Mouse (Mus musculus): ENCODE measurements around the gene Usp13. TPM values are rescaled to one million over a fixed set of nuclear protein-coding genes. Genes with fewer than 3 reads are reported as not detected.

The Usp13 gene
- polyA plus RNA-seq, 1 experiment from 2014 or later = 1.5 TPM

- WGBS = 85% methylated on average over 3 of the region's 3 CpGs
Measured at GRCm38 (mm10) chr3:32825964-32826479, 8.7 kb downstream of the Usp13 start.

GRCm38 (mm10) chr3:32826701-32827100 lies 9.4 kb downstream of the Usp13 start:
- WGBS = 70% methylated on average over 6 of the region's 6 CpGs
- TF ChIP-seq CTCF (IDR thresholded peaks at IDR 0.05; ENCODE audit: low read depth) = no peak
- Histone ChIP-seq H3K9ac (ENCODE audit: low read depth, low read length) (no peak overlapping the region), H3K9me3 (replicated peaks; ENCODE audit: low read length) (no peaks in the 10 kb centered on the region), H3K27me3 (ENCODE audit: insufficient read depth, low read length) (no peaks in the 10 kb centered on the region), H3K4me3 (replicated peaks; ENCODE audit: low read depth, low read length) (no peak overlapping the region), H3K36me3 (ENCODE audit: insufficient read depth, low read length) (no peaks in the 10 kb centered on the region), H3K4me1 (replicated peaks; ENCODE audit: insufficient read depth, low read length) (no peaks in the 10 kb centered on the region), H3K4me2 (ENCODE audit: low read length) (no peak overlapping the region), H3K27ac (no peak overlapping the region)
- ATAC-seq (replicated peaks; ENCODE audit: low FRiP score, low read depth) (no peak), DNase-seq (ENCODE audit: low spot score) (no peak)

More at GRCm38 (mm10) chr3:32825964-32826479, 8.7 kb downstream of the Usp13 start:
- Histone ChIP-seq H3K9ac (ENCODE audit: low read depth, low read length) (no peak overlapping the region), H3K4me2 (ENCODE audit: low read length) (no peak overlapping the region), H3K4me3 (replicated peaks; ENCODE audit: low read depth, low read length) (no peak overlapping the region), H3K27me3 (ENCODE audit: insufficient read depth, low read length) (no peaks in the 10 kb centered on the region), H3K4me1 (replicated peaks; ENCODE audit: insufficient read depth, low read length) (no peaks in the 10 kb centered on the region), H3K36me3 (ENCODE audit: insufficient read depth, low read length) (no peaks in the 10 kb centered on the region), H3K9me3 (replicated peaks; ENCODE audit: low read length) (no peaks in the 10 kb centered on the region), H3K27ac (no peak overlapping the region)
- ATAC-seq (replicated peaks; ENCODE audit: low FRiP score, low read depth) (no peak), DNase-seq (ENCODE audit: low spot score) (no peak)
- TF ChIP-seq CTCF (IDR thresholded peaks at IDR 0.05; ENCODE audit: low read depth) = no peak

- WGBS = 46% methylated on average over 2 of the region's 2 CpGs
- TF ChIP-seq CTCF (IDR thresholded peaks at IDR 0.05; ENCODE audit: low read depth) = no peak
- Histone ChIP-seq H3K27me3 (ENCODE audit: insufficient read depth, low read length) (no peaks in the 10 kb centered on the region), H3K4me3 (replicated peaks; ENCODE audit: low read depth, low read length) (no peak overlapping the region), H3K4me2 (ENCODE audit: low read length) (no peak overlapping the region), H3K27ac (no peak overlapping the region), H3K36me3 (ENCODE audit: insufficient read depth, low read length) (no peaks in the 10 kb centered on the region), H3K4me1 (replicated peaks; ENCODE audit: insufficient read depth, low read length) (no peaks in the 10 kb centered on the region), H3K9ac (ENCODE audit: low read depth, low read length) (no peak overlapping the region), H3K9me3 (replicated peaks; ENCODE audit: low read length) (no peaks in the 10 kb centered on the region)
- no peak for ATAC-seq (replicated peaks; ENCODE audit: low FRiP score, low read depth)
- no peak for DNase-seq (ENCODE audit: low spot score)
Measured at GRCm38 (mm10) chr3:32833871-32834270, 16.5 kb downstream of the Usp13 start.

- no peak overlapping the region for H3K27ac ChIP-seq
- 73% methylated on average over 7 of the region's 7 CpGs for WGBS
- DNase-seq (ENCODE audit: low spot score) (no peak), ATAC-seq (replicated peaks; ENCODE audit: low FRiP score, low read depth) (no peak)
- H3K4me2 ChIP-seq (ENCODE audit: low read length) = no peak overlapping the region
- H3K4me1 ChIP-seq (replicated peaks; ENCODE audit: insufficient read depth, low read length) = no peaks in the 10 kb centered on the region
- H3K36me3 ChIP-seq (ENCODE audit: insufficient read depth, low read length) = no peaks in the 10 kb centered on the region
- H3K27me3 ChIP-seq (ENCODE audit: insufficient read depth, low read length) = no peaks in the 10 kb centered on the region
- H3K9me3 ChIP-seq (replicated peaks; ENCODE audit: low read length) = no peaks in the 10 kb centered on the region
- no peak overlapping the region for H3K9ac ChIP-seq (ENCODE audit: low read depth, low read length)
- no peak overlapping the region for H3K4me3 ChIP-seq (replicated peaks; ENCODE audit: low read depth, low read length)
- no peak for TF ChIP-seq CTCF (IDR thresholded peaks at IDR 0.05; ENCODE audit: low read depth)
Measured at GRCm38 (mm10) chr3:32837847-32838246, 20.5 kb downstream of the Usp13 start.

- Histone ChIP-seq H3K4me3 (replicated peaks; ENCODE audit: low read depth, low read length) (no peak overlapping the region), H3K36me3 (ENCODE audit: insufficient read depth, low read length) (no peaks in the 10 kb centered on the region), H3K27me3 (ENCODE audit: insufficient read depth, low read length) (no peaks in the 10 kb centered on the region), H3K27ac (no peak overlapping the region), H3K9me3 (replicated peaks; ENCODE audit: low read length) (no peaks in the 10 kb centered on the region), H3K4me2 (ENCODE audit: low read length) (no peak overlapping the region), H3K4me1 (replicated peaks; ENCODE audit: insufficient read depth, low read length) (no peaks in the 10 kb centered on the region), H3K9ac (ENCODE audit: low read depth, low read length) (no peak overlapping the region)
- WGBS = 37% methylated on average over 16 of the region's 16 CpGs
- peak; percentile 69 for DNase-seq (ENCODE audit: low spot score)
- peak; percentile 54; the same call in 1 of the 2 replicates for ATAC-seq (replicated peaks; ENCODE audit: low FRiP score, low read depth)
- TF ChIP-seq CTCF (IDR thresholded peaks at IDR 0.05; ENCODE audit: low read depth) = no peak
Measured at GRCm38 (mm10) chr3:32856362-32857107, 39.2 kb downstream of the Usp13 start.

- Histone ChIP-seq H3K4me2 (ENCODE audit: low read length) (no peak overlapping the region), H3K27me3 (ENCODE audit: insufficient read depth, low read length) (no peaks in the 10 kb centered on the region), H3K4me3 (replicated peaks; ENCODE audit: low read depth, low read length) (no peak overlapping the region), H3K27ac (no peak overlapping the region), H3K9me3 (replicated peaks; ENCODE audit: low read length) (no peaks in the 10 kb centered on the region), H3K36me3 (ENCODE audit: insufficient read depth, low read length) (no peaks in the 10 kb centered on the region), H3K9ac (ENCODE audit: low read depth, low read length) (no peak overlapping the region), H3K4me1 (replicated peaks; ENCODE audit: insufficient read depth, low read length) (no peaks in the 10 kb centered on the region)
- TF ChIP-seq CTCF (IDR thresholded peaks at IDR 0.05; ENCODE audit: low read depth) = no peak
- ATAC-seq (replicated peaks; ENCODE audit: low FRiP score, low read depth) (peak; percentile 76; the same call in 1 of the 2 replicates), DNase-seq (ENCODE audit: low spot score) (peak; percentile 59)
- WGBS = 60% methylated on average over 3 of the region's 3 CpGs
Measured at GRCm38 (mm10) chr3:32871081-32871480, 53.7 kb downstream of the Usp13 start.
